Mouse (Mus musculus) intestine, embryonic 14.5 days (tissue): ENCODE results near the gene Hist1h4c. TPM values are rescaled to one million over a fixed set of nuclear protein-coding genes. Genes with fewer than 3 reads are reported as not detected.
"Not testable (repeated sequence)": the region's sequence is repeated elsewhere in the genome, so short reads cannot be mapped to it uniquely, and the experiment has no call there.

Source experiments
- ATAC-seq: fragments of 200-750 bp; cut with Nextera tagmentation; replicated peaks from 2 replicates; pipeline ENCODE4 v1.8.0; 2017; ENCODE audit warnings: low read depth, moderate number of reproducible peaks, moderate TSS enrichment, moderate library complexity; ENCODE audit not compliant: low FRiP score, low TSS enrichment
- DNase-seq: peaks from one replicate; pipeline ENCODE4 v3.0.0-alpha.2; 2018; ENCODE audit warnings: low spot score
- H3K27ac ChIP-seq: fragments of 300-500 bp; sonication (generic); 2 replicates; pipeline ENCODE4 v1.5.1; 2014; ENCODE audit warnings: low read depth, mild to moderate bottlenecking, control low read depth
- H3K27me3 ChIP-seq: fragments of 300-500 bp; sonication (generic); replicated peaks from 2 replicates; pipeline ENCODE4 v1.6.1; 2014; ENCODE audit warnings: low read length, control low read depth; ENCODE audit not compliant: control insufficient read depth, insufficient read depth
- H3K36me3 ChIP-seq: fragments of 300-500 bp; sonication (generic); 2 replicates; pipeline ENCODE4 v1.6.1; 2014; ENCODE audit warnings: low read length, control low read depth; ENCODE audit not compliant: control insufficient read depth, insufficient read depth
- H3K4me1 ChIP-seq: fragments of 300-500 bp; sonication (generic); replicated peaks from 2 replicates; pipeline ENCODE4 v1.6.1; 2014; ENCODE audit warnings: low read length, control low read depth, mixed read lengths; ENCODE audit not compliant: control insufficient read depth, insufficient read depth
- H3K4me2 ChIP-seq: fragments of 300-500 bp; sonication (generic); 2 replicates; pipeline ENCODE4 v1.6.1; 2014; ENCODE audit warnings: low read length
- H3K4me3 ChIP-seq: fragments of 300-500 bp; sonication (generic); 2 replicates; pipeline ENCODE4 v1.5.1; 2014; ENCODE audit warnings: low read depth, low read length, control low read depth, mixed read lengths
- H3K9ac ChIP-seq: fragments of 300-500 bp; sonication (generic); 2 replicates; pipeline ENCODE4 v1.6.1; 2014; ENCODE audit warnings: mild to moderate bottlenecking, low read length
- H3K9me3 ChIP-seq: fragments of 300-500 bp; sonication (generic); 2 replicates; pipeline ENCODE4 v1.6.1; 2016; ENCODE audit warnings: low read length, control low read depth; ENCODE audit not compliant: control insufficient read depth
- WGBS: fragments of 180-500 bp; shearing (Covaris S2); extraction: QIAGEN DNeasy Blood & Tissue Kit; methylation state at CpG from one replicate; pipeline ENCODE4 v1.1.7; 2014; 5-methylcytosine and 5-hydroxymethylcytosine counted together
- polyA plus RNA-seq: library from polyadenylated mRNA; unstranded; fragments of >200 nt; fragmentation: Nextera tagmentation; extraction: Ambion mirVana; gene quantifications from 2 replicates; pipeline ENCODE4 v1.2.1, GENCODE M21; 2014

Hist1h4c gene
- 6.7 and 10.4 TPM in 2 replicates for polyA plus RNA-seq

GRCm38 (mm10) chr13:23698300-23698693, at the start of gene Hist1h4c:
Gene Hist1h4c (minus strand): TSS chr13:23698454.
- DNase-seq (peak; percentile 100), ATAC-seq (peak; percentile 95)
- WGBS: under 1% methylated on average over 22 of the region's 22 CpGs
- H3K27ac ChIP-seq: peak within 1 kb of the TSS; percentile 91
- H3K9ac ChIP-seq: peak within 1 kb of the TSS; percentile 69
- H3K4me2 ChIP-seq: peak within 1 kb of the TSS; percentile 77
- no peaks in the 10 kb centered on the region for H3K36me3 ChIP-seq
- H3K4me1 ChIP-seq: peaks cover 13% of the 10 kb centered on the region; the same call in 1 of the 2 replicates
- peak within 1 kb of the TSS; percentile 50 for H3K4me3 ChIP-seq
- H3K9me3 ChIP-seq: no peaks in the 10 kb centered on the region
- no peaks in the 10 kb centered on the region for H3K27me3 ChIP-seq

- no peaks in the 10 kb centered on the region for H3K27me3 ChIP-seq
- peaks cover 24% of the 10 kb centered on the region for H3K4me1 ChIP-seq
- H3K9ac ChIP-seq: peak overlapping the region; percentile 89
- no peaks in the 10 kb centered on the region for H3K36me3 ChIP-seq
- no peaks in the 10 kb centered on the region for H3K9me3 ChIP-seq
- H3K4me2 ChIP-seq: peak overlapping the region; percentile 92
- peak overlapping the region; percentile 44 for H3K4me3 ChIP-seq
- H3K27ac ChIP-seq: peak overlapping the region; percentile 100
- WGBS: 9% methylated on average over 4 of the region's 4 CpGs
- ATAC-seq (no peak), DNase-seq (no peak)
These were observed 49.6 kb upstream of the Hist1h4c start for GRCm38 (mm10) chr13:23747892-23748288.

- peak overlapping the region; percentile 44 for H3K4me3 ChIP-seq
- peaks cover 22% of the 10 kb centered on the region for H3K4me1 ChIP-seq
- peak; percentile 70 for DNase-seq
- no peak for ATAC-seq
- H3K36me3 ChIP-seq: no peaks in the 10 kb centered on the region
- H3K9ac ChIP-seq: peak overlapping the region; percentile 89
- no peaks in the 10 kb centered on the region for H3K27me3 ChIP-seq
- no peaks in the 10 kb centered on the region for H3K9me3 ChIP-seq
- H3K27ac ChIP-seq: peak overlapping the region; percentile 100
- WGBS: 6% methylated on average over 10 of the region's 13 CpGs
- H3K4me2 ChIP-seq: peak overlapping the region; percentile 92
These were observed 49.0 kb upstream of the Hist1h4c start for GRCm38 (mm10) chr13:23747081-23747891.

GRCm38 (mm10) chr13:23746201-23747080, 48.2 kb upstream of the Hist1h4c start, which contains the start of gene Hist1h2bb:
Gene Hist1h2bb (plus strand): TSS chr13:23746734.
- DNase-seq: peak; percentile 91
- H3K4me2 ChIP-seq: peak within 1 kb of the TSS; percentile 92
- H3K36me3 ChIP-seq, H3K9me3 ChIP-seq, H3K27me3 ChIP-seq: not testable (repeated sequence)
- H3K4me1 ChIP-seq: peaks cover 19% of the 10 kb centered on the region
- peak within 1 kb of the TSS; percentile 44 for H3K4me3 ChIP-seq
- under 1% methylated on average over 38 of the region's 58 CpGs for WGBS
- H3K27ac ChIP-seq: peak within 1 kb of the TSS; percentile 100
- peak within 1 kb of the TSS; percentile 89 for H3K9ac ChIP-seq
- ATAC-seq: peak; percentile 89

- ATAC-seq: peak; percentile 67
These were observed 47.3 kb upstream of the Hist1h4c start, which contains the start of gene Hist1h3c for GRCm38 (mm10) chr13:23745381-23746161. Gene Hist1h3c (minus strand): TSS chr13:23745602.

GRCm38 (mm10) chr13:23744421-23745380, 46.4 kb upstream of the Hist1h4c start:
- peak overlapping the region; percentile 100 for H3K27ac ChIP-seq

More at GRCm38 (mm10) chr13:23745381-23746161, 47.3 kb upstream of the Hist1h4c start, which contains the start of gene Hist1h3c:
- WGBS: under 1% methylated on average over 21 of the region's 28 CpGs
- Histone ChIP-seq H3K36me3 (no peaks in the 10 kb centered on the region), H3K27ac (peak within 1 kb of the TSS; percentile 100), H3K27me3 (no peaks in the 10 kb centered on the region), H3K4me1 (peaks cover 20% of the 10 kb centered on the region), H3K4me3 (peak within 1 kb of the TSS; percentile 44), H3K4me2 (peak within 1 kb of the TSS; percentile 92), H3K9ac (peak within 1 kb of the TSS; percentile 89), H3K9me3 (no peaks in the 10 kb centered on the region)
- DNase-seq: peak; percentile 88

GRCm38 (mm10) chr13:23743963-23744362, 45.7 kb upstream of the Hist1h4c start:
- 35% methylated on average over 4 of the region's 4 CpGs for WGBS
- Histone ChIP-seq H3K4me1 (peaks cover 23% of the 10 kb centered on the region), H3K4me3 (peak overlapping the region; percentile 44), H3K27me3 (no peaks in the 10 kb centered on the region), H3K4me2 (peak overlapping the region; percentile 92), H3K9me3 (no peaks in the 10 kb centered on the region), H3K9ac (peak overlapping the region; percentile 67), H3K27ac (peak overlapping the region; percentile 100), H3K36me3 (no peaks in the 10 kb centered on the region)
- DNase-seq (no peak), ATAC-seq (no peak)

More at GRCm38 (mm10) chr13:23744421-23745380, 46.4 kb upstream of the Hist1h4c start:
- WGBS: 4% methylated on average over 13 of the region's 36 CpGs
- Histone ChIP-seq H3K4me1 (peaks cover 23% of the 10 kb centered on the region), H3K27me3 (no peaks in the 10 kb centered on the region), H3K4me3 (peak overlapping the region; percentile 44), H3K9ac (peak overlapping the region; percentile 67), H3K9me3 (no peaks in the 10 kb centered on the region), H3K36me3 (no peaks in the 10 kb centered on the region), H3K4me2 (peak overlapping the region; percentile 92)
- ATAC-seq (no peak), DNase-seq (no peak)
